ENCODE assay signal across 9 mouse cellular contexts in the genomic region with DNA sequence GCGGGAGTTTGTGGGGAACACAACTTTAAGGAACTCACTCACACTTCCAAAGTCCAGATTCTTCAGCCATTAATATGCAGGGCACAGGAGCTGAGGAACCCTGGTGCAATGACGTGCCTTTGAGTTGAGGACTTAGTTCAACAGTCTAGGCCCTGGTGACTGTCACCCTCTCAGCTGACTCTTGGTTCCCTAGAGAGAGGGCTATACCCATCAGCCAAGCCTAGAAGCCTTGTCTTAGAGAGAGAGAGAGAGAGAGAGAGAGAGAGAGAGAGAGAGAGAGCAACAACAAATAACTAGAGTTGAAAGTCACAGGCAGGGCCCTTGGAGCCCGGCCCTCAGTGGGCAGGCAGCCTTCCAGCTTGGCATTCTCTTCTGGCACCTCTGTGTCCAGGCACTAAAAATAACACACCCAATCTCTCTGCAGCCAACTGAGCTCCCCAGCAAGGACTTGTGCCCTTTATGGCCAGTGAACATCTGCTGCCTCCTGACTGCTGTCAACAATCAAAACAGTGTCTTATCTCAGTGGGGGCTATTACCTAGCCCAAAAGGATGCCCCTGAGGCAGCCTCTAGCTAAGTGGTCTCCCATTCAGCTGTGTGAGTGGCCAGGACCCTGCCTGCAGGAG. TPM values are rescaled to one million over a fixed set of nuclear protein-coding genes. Genes with fewer than 3 reads are reported as not detected.
A peak's percentile ranks its signal among the peaks of the same experiment; 100 is the strongest.
DNase-seq lines count a peak whose midpoint lies in the region; ATAC-seq and TF ChIP-seq lines count a peak whose summit lies in the region.
"Had no signal": no experiment of that assay in that cellular context is flagged by ENCODE, and none has a peak within 500 bp of the region (broad histone marks: within the 10 kb centered on the region; RNA-seq: fewer than 3 reads in every experiment).

No protein-coding gene starts in this region.

- peak; percentile 44 for DNase-seq in urinary bladder, postnatal 14 days (ENCODE audit: low spot score)
- DNase-seq in urinary bladder, postnatal 4 days (ENCODE audit: low spot score in 2 of 2): no peak
- peak; percentile 85 to 89 for DNase-seq in cerebellum, postnatal 10 days
- no peak for DNase-seq in thymus, postnatal 10 days (ENCODE audit: low spot score in 2 of 2)
- DNase-seq in thymus, adult 2 months: no peak
- DNase-seq in spleen, postnatal 14 days (ENCODE audit: low spot score in 2 of 2): no peak
- DNase-seq: liver, embryonic 13.5 days had no signal

- TF ChIP-seq CTCF in thymus, adult 2 months (IDR thresholded peaks at IDR 0.05; ENCODE audit: borderline replicate concordance, control insufficient read depth, extremely low read depth, insufficient read depth, low read length, poor library complexity): no peak

- WGBS in heart, embryonic 16.5 days: 48% methylated on average over 3 of the region's 3 CpGs
- 60% methylated on average over 3 of the region's 3 CpGs for WGBS in lung, embryonic 16.5 days
- 71% methylated on average over 3 of the region's 3 CpGs for WGBS in thymus, adult 2 months

- no peak overlapping the region for H3K4me3 ChIP-seq in heart, embryonic 16.5 days (ENCODE audit: low read length)
- H3K4me3 ChIP-seq in lung, embryonic 16.5 days (ENCODE audit: low read length): no peak overlapping the region
- no peak overlapping the region for H3K4me3 ChIP-seq in thymus, adult 2 months (ENCODE audit: control insufficient read depth, insufficient read depth, low read length)
- H3K4me3 ChIP-seq: liver, embryonic 13.5 days had no signal

- peaks cover 24% of the 10 kb centered on the region for H3K4me1 ChIP-seq in heart, embryonic 16.5 days (ENCODE audit: control insufficient read depth, insufficient read depth, low read length)
- H3K4me1 ChIP-seq in lung, embryonic 16.5 days (replicated peaks; ENCODE audit: control insufficient read depth, insufficient read depth, low read length): no peaks in the 10 kb centered on the region; the same call in 1 of the 2 replicates
- no peaks in the 10 kb centered on the region for H3K4me1 ChIP-seq in thymus, adult 2 months (replicated peaks; ENCODE audit: control insufficient read depth, insufficient read depth, low read length)
- H3K4me1 ChIP-seq: liver, embryonic 13.5 days had no signal

- TF ChIP-seq POLR2A in thymus, adult 2 months (IDR thresholded peaks at IDR 0.05; ENCODE audit: control insufficient read depth, extremely low read depth, insufficient read depth, low read length, poor library complexity): no peak

- ATAC-seq in heart, embryonic 16.5 days (replicated peaks; ENCODE audit: extremely low read depth, insufficient read depth, low FRiP score): peak; percentile 93
- ATAC-seq in lung, embryonic 16.5 days (ENCODE audit: low read depth): peak; percentile 61

- H3K36me3 ChIP-seq in heart, embryonic 16.5 days (ENCODE audit: control insufficient read depth, insufficient read depth): no peaks in the 10 kb centered on the region
- no peaks in the 10 kb centered on the region for H3K36me3 ChIP-seq in lung, embryonic 16.5 days (ENCODE audit: control insufficient read depth, insufficient read depth, low read length)
- no peaks in the 10 kb centered on the region for H3K36me3 ChIP-seq in thymus, adult 2 months (ENCODE audit: control insufficient read depth, insufficient read depth, low read length)
- H3K36me3 ChIP-seq: liver, embryonic 13.5 days had no signal

- H3K9me3 ChIP-seq in heart, embryonic 16.5 days (replicated peaks; ENCODE audit: control insufficient read depth, low read length): peaks cover 3% of the 10 kb centered on the region; the same call in 1 of the 2 replicates
- H3K9me3 ChIP-seq in lung, embryonic 16.5 days (ENCODE audit: control insufficient read depth, low read length): peaks cover 3% of the 10 kb centered on the region; the same call in 1 of the 2 replicates
- H3K9me3 ChIP-seq: liver, embryonic 13.5 days had no signal

- H3K4me2 ChIP-seq in heart, embryonic 16.5 days (ENCODE audit: low read depth, low read length): no peak overlapping the region
- no peak overlapping the region for H3K4me2 ChIP-seq in lung, embryonic 16.5 days (ENCODE audit: low read depth, low read length)
- H3K4me2 ChIP-seq: liver, embryonic 13.5 days had no signal

- H3K27me3 ChIP-seq in heart, embryonic 16.5 days (ENCODE audit: control insufficient read depth, insufficient read depth, low read length): no peaks in the 10 kb centered on the region
- H3K27me3 ChIP-seq in lung, embryonic 16.5 days (ENCODE audit: control insufficient read depth, insufficient read depth, low read depth, low read length): no peaks in the 10 kb centered on the region
- peaks cover 2% of the 10 kb centered on the region; the same call in 1 of the 2 replicates for H3K27me3 ChIP-seq in thymus, adult 2 months (ENCODE audit: control insufficient read depth, insufficient read depth, low read length)
- H3K27me3 ChIP-seq: liver, embryonic 13.5 days had no signal

- peak overlapping the region; percentile 93 for H3K27ac ChIP-seq in heart, embryonic 16.5 days (ENCODE audit: low read length)
- H3K27ac ChIP-seq in lung, embryonic 16.5 days (ENCODE audit: low read length): no peak overlapping the region
- H3K27ac ChIP-seq in thymus, adult 2 months (ENCODE audit: control insufficient read depth, insufficient read depth, low read length): no peak overlapping the region
- H3K27ac ChIP-seq: liver, embryonic 13.5 days had no signal

- H3K9ac ChIP-seq in heart, embryonic 16.5 days (ENCODE audit: low read length): no peak overlapping the region
- H3K9ac ChIP-seq in lung, embryonic 16.5 days (ENCODE audit: low read length): no peak overlapping the region
- H3K9ac ChIP-seq: liver, embryonic 13.5 days had no signal

RNA-seq across cellular contexts. Expression of a gene that starts 28.0 kb away (rescaled TPM):
- 7.2 and 9.1 TPM in 2 replicates for polyA plus RNA-seq in heart, embryonic 16.5 days (2015; fragmentation: Nextera tagmentation; extraction: Ambion mirVana)
- polyA plus RNA-seq in lung, embryonic 16.5 days (2015; fragmentation: Nextera tagmentation; extraction: Ambion mirVana): 17.7 and 18.5 TPM in 2 replicates
- polyA plus RNA-seq in thymus, adult 2 months (2012; rRNA removed): 2.7 and 2.9 TPM in 2 replicates

Comparison
In these comparisons a context has a peak if more than half of its experiments do, and no peak if none do; other contexts are left out.
1. DNase-seq: peak in urinary bladder, postnatal 14 days (single experiment) and cerebellum, postnatal 10 days (2 of 2); none in urinary bladder, postnatal 4 days (0 of 2), thymus, postnatal 10 days (0 of 2), thymus, adult 2 months (single experiment) and spleen, postnatal 14 days (0 of 2).